Mouse (Mus musculus) cerebellum, postnatal 4 days (tissue): ENCODE measurements around the gene Gabra2.

Experiments used
- DNase-seq, 2 experiments: peaks; one replicate each; pipeline ENCODE4 v3.0.0; 2022; ENCODE audit warnings: low spot score in 2 of 2, mixed read lengths in 1 of 2

The Gabra2 gene

GRCm38 (mm10) chr5:71095725-71096607 is at the start of gene Gabra2:
Gene Gabra2 (minus strand): TSS chr5:71095849.
- peak; percentile 42 to 69 for DNase-seq

GRCm38 (mm10) chr5:71136691-71137090 is 41.0 kb upstream of the Gabra2 start:
- DNase-seq = no peak

GRCm38 (mm10) chr5:71135840-71136239 is 40.2 kb upstream of the Gabra2 start:
- DNase-seq = no peak

GRCm38 (mm10) chr5:71127721-71128120 is 32.1 kb upstream of the Gabra2 start:
- no peak for DNase-seq

- DNase-seq = peak in 1 of 2 experiments; percentile 10
Measured at GRCm38 (mm10) chr5:71115216-71115615, 19.6 kb upstream of the Gabra2 start.

- peak; percentile 21 to 60 for DNase-seq
Measured at GRCm38 (mm10) chr5:71095180-71095579, 469 bp downstream of the Gabra2 start.

- DNase-seq = peak in 1 of 2 experiments; percentile 4
Measured at GRCm38 (mm10) chr5:71094776-71095175, 873 bp downstream of the Gabra2 start.

- no peak for DNase-seq
Measured at GRCm38 (mm10) chr5:71093807-71094206, 1.8 kb downstream of the Gabra2 start.

- peak; percentile 59 to 83 for DNase-seq
Measured at GRCm38 (mm10) chr5:71092475-71092874, 3.2 kb downstream of the Gabra2 start.

- no peak for DNase-seq
Measured at GRCm38 (mm10) chr5:71091926-71092325, 3.7 kb downstream of the Gabra2 start.

GRCm38 (mm10) chr5:71078861-71079260 is 16.8 kb downstream of the Gabra2 start:
- no peak for DNase-seq

- DNase-seq = no peak
Measured at GRCm38 (mm10) chr5:71061696-71062095, 34.0 kb downstream of the Gabra2 start.

- DNase-seq = peak in 1 of 2 experiments; percentile 3
Measured at GRCm38 (mm10) chr5:71058047-71058446, 37.6 kb downstream of the Gabra2 start.

- no peak for DNase-seq
Measured at GRCm38 (mm10) chr5:71037352-71037751, 58.3 kb downstream of the Gabra2 start.

- DNase-seq = no peak
Measured at GRCm38 (mm10) chr5:71025956-71026355, 69.7 kb downstream of the Gabra2 start.

- no peak for DNase-seq
Measured at GRCm38 (mm10) chr5:71011751-71012150, 83.9 kb downstream of the Gabra2 start.

GRCm38 (mm10) chr5:71011271-71011670 is 84.4 kb downstream of the Gabra2 start:
- DNase-seq = no peak

GRCm38 (mm10) chr5:71010797-71011196 is 84.9 kb downstream of the Gabra2 start:
- DNase-seq = no peak

- peak in 1 of 2 experiments; percentile 52 for DNase-seq
Measured at GRCm38 (mm10) chr5:70995617-70996325, 99.9 kb downstream of the Gabra2 start.

GRCm38 (mm10) chr5:70993281-70993680 is 102.4 kb downstream of the Gabra2 start:
- no peak for DNase-seq

- DNase-seq = no peak
Measured at GRCm38 (mm10) chr5:70990891-70991290, 104.8 kb downstream of the Gabra2 start.
